Mouse (Mus musculus): ENCODE results near the gene Ccin.

Gene Ccin

DNA sequence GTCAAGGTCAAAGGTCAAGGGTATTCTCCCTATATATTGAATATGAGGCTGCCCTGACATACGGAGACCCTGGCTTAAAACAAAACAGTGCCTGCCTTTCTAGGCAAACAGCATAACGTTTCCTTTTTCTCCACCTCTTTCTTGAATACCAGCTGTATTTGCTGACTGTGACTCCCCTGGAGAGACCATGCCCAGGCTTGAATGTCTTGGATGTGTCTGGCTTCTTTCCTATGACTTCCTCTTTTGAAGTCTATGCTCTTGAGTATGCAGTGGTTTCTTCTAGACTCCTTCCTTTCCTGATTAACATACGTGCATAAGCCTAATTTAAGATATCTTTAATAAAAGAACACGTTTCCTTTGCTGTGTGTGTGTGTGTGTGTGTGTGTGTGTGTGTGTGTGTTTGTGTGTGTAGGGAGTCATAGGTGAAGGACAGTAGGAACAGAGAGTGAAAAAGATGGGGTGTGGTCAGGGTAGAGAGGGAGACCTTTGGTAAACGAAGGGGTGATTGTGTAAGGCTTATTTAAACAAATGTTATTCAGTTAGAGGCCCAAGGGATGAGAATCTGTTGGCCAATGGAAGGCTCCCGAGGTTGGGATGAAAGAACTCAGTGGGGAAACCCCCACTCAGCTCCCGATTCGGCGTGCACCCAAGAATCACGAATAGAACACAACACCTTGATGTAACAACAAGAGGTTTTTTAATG is 8.2 kb upstream of the Ccin start:
- DNase-seq (ENCODE audit: low read depth, low spot score): no peak

- no peak for DNase-seq (ENCODE audit: low read depth, low spot score)
Observed at GRCm38 (mm10) chr4:43976223-43976740, 7.0 kb upstream of the Ccin start.

DNA sequence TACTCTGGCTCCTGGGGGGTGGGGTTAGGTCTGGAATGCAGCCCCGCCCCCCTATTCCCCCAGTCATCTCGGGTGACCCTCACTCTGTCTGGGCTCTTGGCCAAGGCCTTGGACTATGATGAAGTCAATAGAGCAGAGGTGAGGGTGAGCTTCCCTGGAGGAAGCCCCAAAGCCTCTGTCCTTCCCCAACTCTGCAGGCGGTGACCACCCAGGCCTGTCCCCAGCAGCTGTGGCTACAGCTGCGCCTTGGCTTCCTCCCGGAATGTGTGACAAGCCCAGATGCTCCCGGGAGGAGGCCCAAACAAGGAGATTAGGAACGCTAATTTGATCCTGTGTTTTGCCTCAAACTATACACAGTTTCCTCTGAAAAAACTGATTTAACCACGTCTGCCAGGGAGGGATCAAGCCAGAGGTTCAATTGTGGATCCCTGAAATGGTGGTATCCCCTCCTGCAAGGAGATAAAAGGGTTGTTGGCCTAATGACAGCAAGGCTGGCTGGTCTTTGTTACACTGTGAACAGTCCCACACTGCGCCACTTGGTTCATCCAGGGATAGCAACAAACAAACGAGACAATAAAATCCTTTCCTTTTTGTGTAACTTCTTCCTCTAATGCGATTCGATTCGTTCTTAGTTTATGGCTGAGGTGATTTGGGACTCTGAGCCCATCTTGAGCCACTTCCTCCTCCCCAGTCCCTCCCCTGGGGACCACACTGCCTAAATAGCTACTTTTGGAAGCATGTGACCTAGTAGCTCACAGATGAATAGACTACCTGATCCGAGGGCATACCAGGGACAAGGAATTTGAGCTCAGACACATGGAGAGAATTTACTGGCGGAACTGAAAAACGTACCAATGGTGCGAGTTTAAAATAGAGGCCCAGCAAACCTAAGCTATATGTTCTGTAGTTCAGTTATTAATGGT is 4.5 kb upstream of the Ccin start:
- no peak for DNase-seq (ENCODE audit: low read depth, low spot score)

GRCm38 (mm10) chr4:43979746-43980145 is 3.5 kb upstream of the Ccin start:
- no peak for DNase-seq (ENCODE audit: low read depth, low spot score)

GRCm38 (mm10) chr4:43980236-43980635 is 3.0 kb upstream of the Ccin start:
- no peak for DNase-seq (ENCODE audit: low read depth, low spot score)

GRCm38 (mm10) chr4:43980846-43981245 is 2.4 kb upstream of the Ccin start:
- DNase-seq (ENCODE audit: low read depth, low spot score): no peak

DNA sequence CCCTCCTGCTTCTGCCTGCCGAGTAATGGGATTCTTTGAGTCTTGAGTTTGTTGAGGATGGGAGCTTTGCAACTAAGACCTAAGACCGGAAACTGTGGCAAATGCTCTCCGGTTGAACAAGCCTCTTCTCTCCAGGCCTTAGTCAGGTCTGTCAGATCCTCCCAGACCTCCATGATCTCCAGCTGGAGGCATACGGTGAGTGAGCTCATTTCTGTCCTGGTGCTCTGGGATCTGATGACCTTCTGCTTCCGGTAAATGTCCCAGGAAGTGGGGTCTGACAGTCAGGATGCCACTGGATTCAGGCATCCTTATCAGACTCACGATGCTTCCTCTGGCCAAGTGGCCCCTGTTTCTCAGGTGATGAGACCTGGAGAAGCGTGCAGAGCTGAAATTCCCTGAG is 2.0 kb upstream of the Ccin start:
- DNase-seq (ENCODE audit: low read depth, low spot score): no peak

DNA sequence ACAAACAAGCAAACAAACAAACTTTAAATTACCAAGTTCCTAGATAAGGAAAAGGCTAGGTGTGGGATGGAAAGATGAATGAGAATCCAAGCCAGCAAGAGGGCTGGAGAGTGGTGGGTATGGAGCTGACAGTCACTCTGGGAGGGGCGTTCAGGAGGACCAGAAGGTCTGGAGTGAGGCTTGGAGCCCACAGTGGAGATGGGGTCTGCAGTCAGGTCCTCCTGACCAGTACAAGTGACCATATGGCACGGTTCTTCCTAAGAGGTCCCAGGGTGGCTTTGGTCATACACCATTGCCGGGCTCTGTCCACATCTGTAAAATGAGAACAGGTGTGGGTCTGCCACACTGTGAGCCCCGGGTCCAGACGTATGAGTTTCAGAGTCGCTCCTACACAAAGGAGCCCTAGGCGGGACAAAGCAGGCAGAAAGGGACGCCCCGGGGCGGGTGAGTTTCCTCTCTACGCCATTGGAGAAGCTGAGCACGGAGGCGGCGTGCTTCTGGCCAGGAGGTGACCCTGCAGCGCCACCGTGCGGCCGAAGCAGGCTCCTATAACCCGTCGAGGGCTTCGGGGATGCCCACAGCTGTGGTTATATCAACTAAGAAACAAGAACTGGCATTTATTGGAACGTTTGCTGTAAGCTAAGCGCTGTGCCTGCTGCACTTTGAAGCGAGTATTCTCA is 1.1 kb upstream of the Ccin start:
- DNase-seq (ENCODE audit: low read depth, low spot score): peak; percentile 88

- DNase-seq (ENCODE audit: low read depth, low spot score): no peak
Observed at GRCm38 (mm10) chr4:43983756-43984155, 473 bp downstream of the Ccin start.

DNA sequence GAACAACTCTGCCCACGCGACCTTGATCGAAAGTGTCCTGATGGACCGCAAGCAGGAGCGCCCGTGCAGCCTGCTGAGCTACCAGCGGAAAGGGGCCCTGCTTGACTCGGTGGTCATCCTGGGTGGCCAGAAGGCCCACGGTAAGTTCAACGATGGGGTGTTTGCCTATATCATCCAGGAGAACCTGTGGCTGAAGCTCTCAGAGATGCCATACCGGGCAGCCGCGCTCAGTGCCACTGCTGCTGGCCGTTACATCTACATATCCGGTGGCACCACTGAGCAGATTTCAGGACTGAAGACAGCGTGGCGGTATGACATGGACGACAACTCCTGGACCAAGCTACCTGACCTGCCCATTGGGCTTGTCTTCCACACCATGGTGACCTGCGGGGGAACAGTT is 1.0 kb downstream of the Ccin start:
- DNase-seq (ENCODE audit: low read depth, low spot score): no peak

- no peak for DNase-seq (ENCODE audit: low read depth, low spot score)
Observed at GRCm38 (mm10) chr4:43988976-43989375, 5.7 kb downstream of the Ccin start.

DNA sequence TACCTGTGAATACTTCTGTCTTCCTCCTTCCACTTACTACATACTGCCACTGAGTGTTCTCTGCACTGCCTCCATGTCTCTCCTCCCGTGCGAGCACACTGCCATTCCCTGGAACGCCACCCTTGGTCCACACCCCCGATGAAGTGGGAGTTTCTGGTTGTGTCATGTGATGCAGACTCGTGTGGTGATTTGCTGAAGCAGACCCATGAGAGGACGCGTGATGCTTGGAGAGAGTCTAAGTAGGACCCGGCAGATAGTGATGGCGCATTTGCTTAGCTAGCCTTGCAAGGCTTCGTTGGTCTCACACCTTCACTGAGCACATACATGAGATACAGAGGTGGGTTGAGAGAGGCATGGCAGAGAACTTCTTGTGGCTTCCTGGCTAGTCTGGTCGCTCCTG is 9.8 kb downstream of the Ccin start:
- no peak for DNase-seq (ENCODE audit: low read depth, low spot score)

GRCm38 (mm10) chr4:43994342-43994741 is 11.1 kb downstream of the Ccin start:
- DNase-seq (ENCODE audit: low read depth, low spot score): no peak

DNA sequence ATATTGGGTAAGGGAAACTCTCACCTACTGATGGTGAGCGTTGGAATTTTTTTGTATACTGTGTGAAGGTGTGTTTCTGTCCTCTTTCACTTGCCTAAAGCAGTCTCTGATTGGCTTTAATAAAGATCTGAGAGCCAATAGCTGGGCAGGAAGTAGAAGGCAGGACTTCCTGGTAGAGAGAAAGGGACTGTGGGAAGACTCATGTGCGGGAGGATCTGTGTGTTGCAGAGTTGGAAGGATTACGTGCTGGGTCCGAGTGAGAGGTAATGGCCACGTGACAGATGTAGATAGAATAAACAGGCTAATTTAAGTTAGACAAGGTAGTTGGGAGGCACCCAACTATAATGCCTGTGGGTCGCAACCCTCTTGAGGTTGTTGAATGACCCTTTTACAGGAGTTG is 20.3 kb downstream of the Ccin start:
- no peak for DNase-seq (ENCODE audit: low read depth, low spot score)

GRCm38 (mm10) chr4:44004126-44004525 is 20.8 kb downstream of the Ccin start, which contains the start of gene Clta:
Gene Clta (plus strand): TSS chr4:44004452.
- DNase-seq (ENCODE audit: low read depth, low spot score): no peak

GRCm38 (mm10) chr4:44004623-44005409 is 21.5 kb downstream of the Ccin start:
- DNase-seq (ENCODE audit: low read depth, low spot score): no peak

DNA sequence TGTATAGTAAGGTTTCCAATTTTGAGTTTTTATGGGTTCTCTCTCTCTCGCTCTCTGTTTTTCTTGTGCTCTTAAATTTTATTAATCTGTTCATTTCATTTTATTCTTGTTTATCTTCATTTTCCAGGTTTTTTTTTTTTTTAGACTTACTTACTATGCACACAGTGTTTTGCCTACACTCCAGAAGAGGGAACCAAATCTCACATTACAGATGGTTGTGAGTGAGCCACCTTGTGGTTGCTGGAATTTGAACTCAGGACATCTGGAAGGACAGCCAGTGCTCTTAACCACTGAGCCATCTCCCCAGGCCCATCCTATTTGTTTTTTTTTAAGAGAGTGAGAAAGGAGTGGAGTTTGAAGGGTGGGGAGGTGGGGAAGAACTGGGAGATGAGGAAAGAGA is 26.9 kb downstream of the Ccin start:
- no peak for DNase-seq (ENCODE audit: low read depth, low spot score)

- DNase-seq (ENCODE audit: low read depth, low spot score): no peak
Observed at GRCm38 (mm10) chr4:44010893-44011292, 27.6 kb downstream of the Ccin start.

GRCm38 (mm10) chr4:44011799-44012198 is 28.5 kb downstream of the Ccin start:
- DNase-seq (ENCODE audit: low read depth, low spot score): no peak

DNA sequence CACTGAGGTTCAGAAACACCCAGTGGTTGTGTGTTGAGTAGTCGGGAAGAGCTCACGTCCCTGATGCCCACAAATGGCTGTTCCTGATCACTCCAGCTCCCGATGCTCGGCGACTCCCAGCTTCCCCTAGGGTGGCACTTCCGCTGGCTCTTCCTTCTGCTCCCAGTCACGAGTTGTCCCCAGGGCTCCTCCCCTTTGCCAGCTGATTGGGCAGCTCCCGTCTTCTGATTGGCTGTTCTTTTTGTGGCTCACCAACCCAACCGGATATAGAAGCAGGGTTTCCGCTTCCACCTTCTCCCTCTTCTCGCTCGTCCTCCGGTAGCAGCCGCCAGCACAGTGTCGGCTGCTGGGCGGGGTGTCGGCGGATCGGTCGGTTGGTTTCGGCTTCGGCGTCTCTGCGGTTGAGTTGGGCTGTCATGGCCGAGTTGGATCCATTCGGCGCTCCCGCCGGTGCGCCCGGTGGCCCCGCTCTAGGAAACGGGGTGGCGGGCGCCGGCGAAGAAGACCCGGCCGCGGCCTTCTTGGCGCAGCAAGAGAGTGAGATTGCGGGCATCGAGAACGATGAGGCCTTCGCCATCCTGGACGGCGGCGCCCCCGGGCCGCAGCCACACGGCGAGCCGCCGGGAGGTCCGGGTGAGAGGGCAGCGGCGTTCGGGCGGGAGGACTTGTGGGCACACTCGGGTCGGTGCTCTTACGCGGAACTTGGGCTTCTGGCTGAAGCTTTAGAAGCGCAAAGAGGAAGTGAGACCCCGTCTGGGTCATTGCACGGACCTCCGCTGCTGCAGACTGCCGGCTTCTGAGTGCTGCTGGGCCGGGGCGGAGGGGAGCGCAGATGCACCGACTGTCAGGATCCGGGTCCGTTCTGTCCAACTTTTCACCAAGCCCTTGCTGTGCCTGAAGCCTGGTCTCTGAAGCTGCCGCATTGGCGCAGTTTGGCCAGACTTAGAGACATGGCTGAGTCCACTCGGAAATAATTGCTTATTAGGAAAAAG is 29.4 kb downstream of the Ccin start:
- DNase-seq (ENCODE audit: low read depth, low spot score): peak; percentile 88

Measured in embryo, embryonic 11.5 days (tissue).